Mouse (Mus musculus) megakaryocyte, adult 5-6 weeks (primary cell): ENCODE measurements at regions not wholly inside any gene's neighbourhood (a gene's known extent, or its start where the extent isn't known, plus 50 kb on each side); places are given as distances from the start of the nearest gene placed in this dataset.

ENCODE experiments used
- ATAC-seq: 2 replicates; pipeline ENCODE4 v1.8.0; 2016; ENCODE audit warnings: mild to moderate bottlenecking, inconsistent platforms; ENCODE audit not compliant: poor library complexity, severe bottlenecking

- no peak for ATAC-seq
These were observed 131.0 kb upstream of the Rgs17 start for GRCm38 (mm10) chr10:6053207-6053606.

GRCm38 (mm10) chr10:6043358-6043757 lies 121.2 kb upstream of the Rgs17 start:
- ATAC-seq: no peak

- no peak for ATAC-seq
These were observed 117.6 kb upstream of the Rgs17 start for GRCm38 (mm10) chr10:6039771-6040170.

- ATAC-seq: peak; percentile 51; the same call in 1 of the 2 replicates
These were observed 113.7 kb upstream of the Rgs17 start for GRCm38 (mm10) chr10:6035792-6036487.

- no peak for ATAC-seq
These were observed 110.3 kb upstream of the Rgs17 start for GRCm38 (mm10) chr10:6032469-6032868.

GRCm38 (mm10) chr10:6027551-6027950 lies 105.4 kb upstream of the Rgs17 start:
- ATAC-seq: no peak

- no peak for ATAC-seq
These were observed 104.1 kb upstream of the Rgs17 start for GRCm38 (mm10) chr10:6026317-6026716.

GRCm38 (mm10) chr10:6022609-6023283 lies 100.5 kb upstream of the Rgs17 start:
- no peak for ATAC-seq

GRCm38 (mm10) chr10:6020944-6021684 lies 98.9 kb upstream of the Rgs17 start:
- ATAC-seq: no peak

GRCm38 (mm10) chr10:6013743-6014142 lies 91.5 kb upstream of the Rgs17 start:
- ATAC-seq: no peak

- no peak for ATAC-seq
These were observed 89.3 kb upstream of the Rgs17 start for GRCm38 (mm10) chr10:6011541-6011940.

- no peak for ATAC-seq
These were observed 88.8 kb upstream of the Rgs17 start for GRCm38 (mm10) chr10:6011029-6011428.

- ATAC-seq: no peak
These were observed 85.2 kb upstream of the Rgs17 start for GRCm38 (mm10) chr10:6007238-6007972.

GRCm38 (mm10) chr10:5981433-5981832 lies 59.2 kb upstream of the Rgs17 start:
- no peak for ATAC-seq

GRCm38 (mm10) chr10:5978534-5978933 lies 56.3 kb upstream of the Rgs17 start:
- no peak for ATAC-seq
